Mouse (Mus musculus) G1E (cell line): ENCODE results near the gene Smyd2.

Experiments used
- CTCF ChIP-seq: IDR thresholded peaks from 2 replicates; pipeline ENCODE4 v1.5.1; 2012; ENCODE audit warnings: low read depth, low read length, inconsistent platforms, mixed read lengths
- GATA1 ChIP-seq: IDR thresholded peaks from 2 replicates; pipeline ENCODE4 v1.6.1; 2012; ENCODE audit warnings: borderline replicate concordance, low read length, inconsistent platforms, mixed read lengths
- GATA2 ChIP-seq: IDR thresholded peaks from 2 replicates; pipeline ENCODE4 v1.6.1; 2012; ENCODE audit warnings: low read depth, low read length, inconsistent platforms, borderline replicate concordance
- POLR2AphosphoS5 ChIP-seq: IDR thresholded peaks from 2 replicates; pipeline ENCODE4 v1.6.1; 2012; ENCODE audit warnings: low read depth, low read length, inconsistent platforms; ENCODE audit not compliant: insufficient replicate concordance
- TAL1 ChIP-seq: conservative IDR thresholded peaks from 2 replicates; pipeline ENCODE4 v1.6.1; 2012; ENCODE audit warnings: low read depth, low read length, inconsistent platforms, mixed read lengths

DNA sequence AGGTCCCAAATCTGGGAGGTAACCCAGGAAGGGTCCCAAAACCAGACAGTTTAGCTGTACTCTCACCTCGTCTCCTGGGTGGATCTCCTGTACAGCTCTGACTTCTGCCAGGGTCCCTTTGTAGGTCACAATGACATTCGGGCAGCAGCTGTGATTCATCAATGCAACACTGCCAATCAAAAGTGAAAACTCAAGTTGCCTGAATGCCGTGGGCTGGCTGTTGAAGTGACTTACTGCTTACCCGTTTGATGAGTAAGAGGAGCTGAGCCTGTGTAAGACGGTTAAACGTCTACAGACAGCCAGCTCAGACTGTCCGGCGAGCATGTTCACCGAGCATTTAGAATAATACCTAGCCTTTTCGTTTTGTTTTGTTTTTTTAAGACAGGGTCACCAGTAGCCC is 33.4 kb downstream of the Smyd2 start:
- TF ChIP-seq CTCF (no peak), POLR2AphosphoS5 (no peak), GATA1 (no peak), TAL1 (no peak), GATA2 (no peak)
